Mouse (Mus musculus) spleen, adult 2 months (tissue): Measurements from ENCODE around the gene Clptm1l. TPM values are rescaled to one million over a fixed set of nuclear protein-coding genes. Genes with fewer than 3 reads are reported as not detected.

Experiments
- DNase-seq, 2 experiments: peaks; one replicate each; pipeline versions ENCODE4 v3.0.0 to v3.0.0-alpha.2; 2012 to 2021; ENCODE audit warnings: low spot score in 2 of 2, low read depth in 1 of 2
- H3K27ac ChIP-seq: fragments of 200-500 bp; 2 replicates; pipeline ENCODE4 v1.5.1; 2012; ENCODE audit warnings: low read length, inconsistent platforms; ENCODE audit not compliant: insufficient read depth
- H3K27me3 ChIP-seq: fragments of 200-500 bp; 2 replicates; pipeline ENCODE4 v1.6.1; 2012; ENCODE audit warnings: mild to moderate bottlenecking, moderate library complexity, low read length, inconsistent platforms; ENCODE audit not compliant: control insufficient read depth, insufficient read depth
- H3K36me3 ChIP-seq: fragments of 200-500 bp; 2 replicates; pipeline ENCODE4 v1.6.1; 2012; ENCODE audit warnings: mild to moderate bottlenecking, low read length, inconsistent platforms; ENCODE audit not compliant: control insufficient read depth, insufficient read depth
- H3K4me1 ChIP-seq: fragments of 200-500 bp; 2 replicates; pipeline ENCODE4 v1.6.1; 2011; ENCODE audit warnings: inconsistent platforms; ENCODE audit not compliant: control insufficient read depth, insufficient read depth, insufficient read length
- H3K4me3 ChIP-seq: fragments of 200-500 bp; 2 replicates; pipeline ENCODE4 v1.5.1; 2011; ENCODE audit warnings: mild to moderate bottlenecking, inconsistent platforms; ENCODE audit not compliant: insufficient read depth, insufficient read length; ENCODE audit errors: extremely low read depth
- CTCF ChIP-seq: fragments of 200-500 bp; IDR thresholded peaks from 2 replicates; pipeline ENCODE4 v1.5.1; 2011; ENCODE audit warnings: mild to moderate bottlenecking, inconsistent platforms; ENCODE audit not compliant: insufficient read depth, insufficient read length, insufficient replicate concordance; ENCODE audit errors: extremely low read depth
- POLR2A ChIP-seq: fragments of 200-500 bp; IDR thresholded peaks from 2 replicates; pipeline ENCODE4 v1.6.1; 2011; ENCODE audit warnings: low read depth, low read length, inconsistent platforms
- WGBS: fragments of 180-500 bp; shearing (Covaris S2); methylation state at CpG from one replicate; pipeline ENCODE4 v1.1.7; 2018; 5-methylcytosine and 5-hydroxymethylcytosine counted together
- polyA plus RNA-seq: library from polyadenylated mRNA; depleted of rRNA; stranded (reverse); fragments of >200 nt; gene quantifications from 2 replicates; pipeline ENCODE4 v1.2.3, GENCODE M21; 2012

The Clptm1l gene
- polyA plus RNA-seq, 1 experiment = 107 TPM

- no peak for DNase-seq
- 62% methylated on average over 4 of the region's 4 CpGs for WGBS
- H3K4me3 ChIP-seq = no peak overlapping the region
- no peak overlapping the region for H3K27ac ChIP-seq
- H3K4me1 ChIP-seq = peaks cover 8% of the 10 kb centered on the region; the same call in 1 of the 2 replicates
- H3K36me3 ChIP-seq = peaks cover 11% of the 10 kb centered on the region; the same call in 1 of the 2 replicates
- no peaks in the 10 kb centered on the region for H3K27me3 ChIP-seq
- TF ChIP-seq CTCF (no peak), POLR2A (no peak)
Observed at GRCm38 (mm10) chr13:73603046-73603445, 760 bp upstream of the Clptm1l start.

GRCm38 (mm10) chr13:73604156-73604957 is 551 bp downstream of the Clptm1l start:
- H3K4me1 ChIP-seq = peaks cover 8% of the 10 kb centered on the region; the same call in 1 of the 2 replicates
- H3K36me3 ChIP-seq = peaks cover 17% of the 10 kb centered on the region
- peak overlapping the region; percentile 92 for H3K4me3 ChIP-seq
- TF ChIP-seq CTCF = no peak
- TF ChIP-seq POLR2A = no peak
- H3K27me3 ChIP-seq = no peaks in the 10 kb centered on the region
- 2% methylated on average over 31 of the region's 39 CpGs for WGBS
- peak overlapping the region; percentile 52 for H3K27ac ChIP-seq
- DNase-seq = no peak

GRCm38 (mm10) chr13:73618406-73618805 is 14.6 kb downstream of the Clptm1l start:
- Histone ChIP-seq H3K4me1 (no peaks in the 10 kb centered on the region), H3K27ac (no peak overlapping the region), H3K4me3 (no peak overlapping the region), H3K36me3 (peaks cover 50% of the 10 kb centered on the region), H3K27me3 (no peaks in the 10 kb centered on the region)
- DNase-seq = no peak
- TF ChIP-seq CTCF (no peak), POLR2A (no peak)
- 92% methylated on average over 5 of the region's 5 CpGs for WGBS

GRCm38 (mm10) chr13:73620637-73621036 is 16.8 kb downstream of the Clptm1l start:
- peaks cover 30% of the 10 kb centered on the region for H3K36me3 ChIP-seq
- H3K27me3 ChIP-seq = no peaks in the 10 kb centered on the region
- 64% methylated on average over 6 of the region's 6 CpGs for WGBS
- no peak for TF ChIP-seq POLR2A
- no peak for TF ChIP-seq CTCF
- no peak overlapping the region for H3K27ac ChIP-seq
- no peak for DNase-seq
- no peak overlapping the region for H3K4me3 ChIP-seq
- no peaks in the 10 kb centered on the region for H3K4me1 ChIP-seq

GRCm38 (mm10) chr13:73626410-73626744 is 22.6 kb downstream of the Clptm1l start:
- TF ChIP-seq CTCF (no peak), POLR2A (no peak)
- 51% methylated on average over 6 of the region's 6 CpGs for WGBS

GRCm38 (mm10) chr13:73626745-73627549 is 23.1 kb downstream of the Clptm1l start, which contains the start of gene Tert:
Gene Tert (plus strand): TSS chr13:73626911.
- no peak within 1 kb of the TSS for H3K27ac ChIP-seq
- peaks cover 2% of the 10 kb centered on the region; the same call in 1 of the 2 replicates for H3K36me3 ChIP-seq
- H3K4me1 ChIP-seq = peaks cover 11% of the 10 kb centered on the region; the same call in 1 of the 2 replicates
- TF ChIP-seq CTCF = peak; percentile 11; the same call in 1 of the 2 replicates
- no peak for TF ChIP-seq POLR2A
- WGBS = 20% methylated on average over 47 of the region's 47 CpGs
- peak within 1 kb of the TSS; percentile 69 for H3K4me3 ChIP-seq
- DNase-seq = peak in 1 of 2 experiments; percentile 19
- no peaks in the 10 kb centered on the region for H3K27me3 ChIP-seq

More at GRCm38 (mm10) chr13:73626410-73626744, 22.6 kb downstream of the Clptm1l start:
- peaks cover 2% of the 10 kb centered on the region; the same call in 1 of the 2 replicates for H3K36me3 ChIP-seq
- DNase-seq = peak in 1 of 2 experiments; percentile 55
- no peak overlapping the region for H3K27ac ChIP-seq
- peaks cover 11% of the 10 kb centered on the region; the same call in 1 of the 2 replicates for H3K4me1 ChIP-seq
- no peaks in the 10 kb centered on the region for H3K27me3 ChIP-seq
- H3K4me3 ChIP-seq = peak overlapping the region; percentile 69; the same call in 1 of the 2 replicates
